Comparison of ENCODE assay signal across 8 mouse cellular contexts in the genomic region with DNA sequence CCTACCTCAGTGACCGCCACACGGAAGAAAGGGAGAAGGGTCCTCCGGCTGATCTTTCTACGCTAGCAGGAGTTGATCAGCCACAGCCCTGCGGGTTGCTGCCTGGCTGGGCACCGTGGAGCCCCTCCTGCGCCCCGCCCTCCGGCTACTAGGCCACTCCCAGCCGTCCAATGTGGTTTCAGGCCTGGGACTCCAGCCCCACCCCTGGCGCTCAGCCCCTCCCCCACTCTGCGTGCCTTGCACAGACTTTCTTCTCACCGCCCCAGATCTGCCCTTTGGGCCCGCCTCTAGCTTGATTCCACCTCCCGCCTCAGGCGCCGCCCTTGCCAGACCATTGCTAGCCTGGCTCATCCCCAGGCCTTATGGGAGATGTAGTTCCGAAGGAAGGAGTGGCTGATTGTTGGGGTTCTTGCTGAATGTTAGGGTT. TPM values are rescaled to one million over a fixed set of nuclear protein-coding genes. Genes with fewer than 3 reads are reported as not detected.
DNase-seq lines count a peak whose midpoint lies in the region; ATAC-seq and TF ChIP-seq lines count a peak whose summit lies in the region.

TSS of gene AI464131 (minus strand) at position 91 of the 427 bp plus-strand sequence.

- peak in 1 of 2 experiments; percentile 35; a peak in 1 of 4 replicates for TF ChIP-seq POLR2A in MEL (IDR thresholded peaks at IDR 0.05; ENCODE audit: control insufficient read depth in 1 of 2, insufficient read depth in 1 of 2, low read depth in 1 of 2, low read length in 2 of 2, poor library complexity in 1 of 2)
- TF ChIP-seq POLR2A in cerebellum, adult 2 months (IDR thresholded peaks at IDR 0.05; ENCODE audit: borderline replicate concordance, insufficient read depth, low read length): 0 out of 2 replicates have a peak, but pooled peaks have one; percentile 22
- peak; percentile 64; the same call in 1 of the 2 replicates for TF ChIP-seq POLR2A in lung, adult 2 months (IDR thresholded peaks at IDR 0.05; ENCODE audit: borderline replicate concordance, extremely low read depth, low read depth, low read length)
- no peak for TF ChIP-seq POLR2A in olfactory bulb, adult 2 months (IDR thresholded peaks at IDR 0.05; ENCODE audit: insufficient read depth, low read depth, low read length)

- TF ChIP-seq EP300 in MEL (IDR thresholded peaks at IDR 0.05; ENCODE audit: low read depth in 1 of 2, low read length in 2 of 2): no peak

- peak; percentile 98 for DNase-seq in MEL (ENCODE audit: low read depth, low spot score)
- DNase-seq in cerebellum, adult 2 months: peak; percentile 93 to 96
- peak; percentile 91 for DNase-seq in forebrain, postnatal 0 days
- DNase-seq in heart, postnatal 36 days: peak; percentile 93 to 96
- peak; percentile 92 to 96 for DNase-seq in layer of hippocampus, adult 2 months (ENCODE audit: low spot score in 2 of 2)
- DNase-seq in lung, adult 2 months: peak; percentile 96
- peak; percentile 63 for DNase-seq in thymus, adult 18-20 months

- H3K4me3 ChIP-seq in MEL (ENCODE audit: control insufficient read depth in 1 of 2, insufficient read depth in 1 of 2, low read depth in 2 of 2, low read length in 2 of 2): peak within 1 kb of the TSS; percentile 60 to 88
- peak within 1 kb of the TSS; percentile 58 for H3K4me3 ChIP-seq in cerebellum, adult 2 months (replicated peaks; ENCODE audit: insufficient read depth, low read depth, low read length)
- H3K4me3 ChIP-seq in forebrain, postnatal 0 days (ENCODE audit: low read depth, low read length): peak within 1 kb of the TSS; percentile 33
- peak within 1 kb of the TSS; percentile 55 for H3K4me3 ChIP-seq in layer of hippocampus, adult 2 months
- H3K4me3 ChIP-seq in lung, adult 2 months (replicated peaks; ENCODE audit: extremely low read depth, low read depth, low read length): peak within 1 kb of the TSS; percentile 62
- peak within 1 kb of the TSS; percentile 51 for H3K4me3 ChIP-seq in olfactory bulb, adult 2 months (ENCODE audit: insufficient read depth, low read depth, low read length)

- no peaks in the 10 kb centered on the region for H3K9me3 ChIP-seq in MEL (replicated peaks; ENCODE audit: insufficient read depth, low read length)
- H3K9me3 ChIP-seq in forebrain, postnatal 0 days (ENCODE audit: low read length): no peaks in the 10 kb centered on the region

- H3K9ac ChIP-seq in MEL (ENCODE audit: control insufficient read depth, low read depth, low read length, poor library complexity, severe bottlenecking): peak within 1 kb of the TSS; percentile 58
- peak within 1 kb of the TSS; percentile 35 for H3K9ac ChIP-seq in forebrain, postnatal 0 days

- intact Hi-C loops in heart, postnatal 36 days (cut with DNase I): no loop called here

- no peak within 1 kb of the TSS for H3K27ac ChIP-seq in MEL (ENCODE audit: control insufficient read depth, low read depth, low read length)
- no peak within 1 kb of the TSS for H3K27ac ChIP-seq in cerebellum, adult 2 months (ENCODE audit: insufficient read depth, low read length)
- no peak within 1 kb of the TSS for H3K27ac ChIP-seq in forebrain, postnatal 0 days (ENCODE audit: low read depth, low read length)
- H3K27ac ChIP-seq in layer of hippocampus, adult 2 months: peak within 1 kb of the TSS; percentile 83
- H3K27ac ChIP-seq in olfactory bulb, adult 2 months (ENCODE audit: insufficient read depth, low read depth, low read length): no peak within 1 kb of the TSS

- no peaks in the 10 kb centered on the region for H3K79me2 ChIP-seq in MEL (ENCODE audit: control insufficient read depth, insufficient read depth, low read length, poor library complexity)

- H3K27me3 ChIP-seq in MEL (ENCODE audit: control insufficient read depth in 1 of 2, insufficient read depth in 2 of 2, low read length in 2 of 2): no peaks in the 10 kb centered on the region
- no peaks in the 10 kb centered on the region for H3K27me3 ChIP-seq in cerebellum, adult 2 months (ENCODE audit: control insufficient read depth, insufficient read depth, low read length)
- peaks cover 26% of the 10 kb centered on the region for H3K27me3 ChIP-seq in forebrain, postnatal 0 days (ENCODE audit: insufficient read depth, low read length)

- peak within 1 kb of the TSS; percentile 56 for H3K4me2 ChIP-seq in forebrain, postnatal 0 days (ENCODE audit: low read depth)

- ATAC-seq in forebrain, postnatal 0 days: peak; percentile 80

- TF ChIP-seq CTCF in MEL (IDR thresholded peaks at IDR 0.05 in 2 of 3, conservative IDR thresholded peaks at IDR 0.05 in 1 of 3; ENCODE audit: control insufficient read depth in 1 of 3, insufficient read depth in 1 of 3, low read depth in 2 of 3, low read length in 3 of 3, poor library complexity in 1 of 3, severe bottlenecking in 1 of 3): no peak
- no peak for TF ChIP-seq CTCF in cerebellum, adult 2 months (IDR thresholded peaks at IDR 0.05; ENCODE audit: borderline replicate concordance, insufficient read depth, low read depth, low read length)
- TF ChIP-seq CTCF in forebrain, postnatal 0 days (IDR thresholded peaks at IDR 0.05; ENCODE audit: low read depth): peak; percentile 24; the same call in 1 of the 2 replicates
- TF ChIP-seq CTCF in layer of hippocampus, adult 2 months (conservative IDR thresholded peaks at IDR 0.05): peak; percentile 39
- no peak for TF ChIP-seq CTCF in lung, adult 2 months (IDR thresholded peaks at IDR 0.05; ENCODE audit: insufficient read depth, low read length)
- TF ChIP-seq CTCF in olfactory bulb, adult 2 months (IDR thresholded peaks at IDR 0.05; ENCODE audit: insufficient read depth, low read depth, low read length): no peak

- peaks cover 0 to 19% of the 10 kb centered on the region in 2 experiments; a peak in 2 of 4 replicates for H3K36me3 ChIP-seq in MEL (ENCODE audit: control insufficient read depth in 1 of 2, insufficient read depth in 2 of 2, low read length in 2 of 2)
- no peaks in the 10 kb centered on the region for H3K36me3 ChIP-seq in forebrain, postnatal 0 days (ENCODE audit: insufficient read depth)

- WGBS in cerebellum, adult 2 months: 5% methylated on average over 18 of the region's 18 CpGs
- WGBS in forebrain, postnatal 0 days: 2% methylated on average over 18 of the region's 18 CpGs
- under 1% methylated on average over 18 of the region's 18 CpGs for WGBS in lung, adult 2 months
- 1% methylated on average over 18 of the region's 18 CpGs for WGBS in olfactory bulb, adult 2 months

- H3K4me1 ChIP-seq in MEL (ENCODE audit: control insufficient read depth in 1 of 2, insufficient read depth in 2 of 2, low read length in 2 of 2): peaks cover 4 to 34% of the 10 kb centered on the region in 2 experiments; a peak in 3 of 4 replicates
- H3K4me1 ChIP-seq in cerebellum, adult 2 months (ENCODE audit: control insufficient read depth, insufficient read depth, low read length): peaks cover 3% of the 10 kb centered on the region; the same call in 1 of the 2 replicates
- H3K4me1 ChIP-seq in forebrain, postnatal 0 days (ENCODE audit: insufficient read depth): 0 out of 2 replicates have a peak, but pooled peaks cover 7% of the 10 kb centered on the region
- peaks cover 9% of the 10 kb centered on the region; the same call in 1 of the 2 replicates for H3K4me1 ChIP-seq in lung, adult 2 months (ENCODE audit: control insufficient read depth, insufficient read depth, low read length)
- peaks cover 31% of the 10 kb centered on the region for H3K4me1 ChIP-seq in olfactory bulb, adult 2 months (ENCODE audit: control insufficient read depth, insufficient read depth, low read length)

- TF ChIP-seq RAD21 in MEL (IDR thresholded peaks at IDR 0.05; ENCODE audit: low read depth, low read length): no peak

TF ChIP-seq in MEL, 35 proteins besides CTCF, POLR2A, EP300 and RAD21 (continues in another document):
- TF ChIP-seq GATA1 (IDR thresholded peaks at IDR 0.05; ENCODE audit: low read depth, low read length) (no peak), TAL1 (IDR thresholded peaks at IDR 0.05; ENCODE audit: low read length) (no peak), MXI1 (IDR thresholded peaks at IDR 0.05; ENCODE audit: low read depth, low read length) (no peak; the same call in 1 of the 2 replicates), ZNF384 (IDR thresholded peaks at IDR 0.05; ENCODE audit: low read depth, low read length) (no peak), MEF2A (IDR thresholded peaks at IDR 0.05; ENCODE audit: extremely low read depth, insufficient replicate concordance, low read depth, low read length, poor library complexity, severe bottlenecking) (no peak), ZMIZ1 (IDR thresholded peaks at IDR 0.05; ENCODE audit: low read depth, low read length) (no peak), HCFC1 (IDR thresholded peaks at IDR 0.05; ENCODE audit: low read depth, low read length) (peak; percentile 97), UBTF (IDR thresholded peaks at IDR 0.05; ENCODE audit: borderline replicate concordance, insufficient read depth, low read depth, low read length) (no peak), KAT2A (conservative IDR thresholded peaks at IDR 0.05; ENCODE audit: low read depth, low read length) (peak; percentile 68; the same call in 1 of the 2 replicates), MYC (IDR thresholded peaks at IDR 0.05; ENCODE audit: low read depth, low read length) (no peak; the same call in 1 of the 2 replicates), POLR2AphosphoS5 (IDR thresholded peaks at IDR 0.05; ENCODE audit: borderline replicate concordance, low read depth, low read length) (no peak), MYB (IDR thresholded peaks at IDR 0.05; ENCODE audit: low read depth, low read length) (no peak), ETS1 (IDR thresholded peaks at IDR 0.05; ENCODE audit: low read depth, low read length) (no peak), E2F4 (IDR thresholded peaks at IDR 0.05; ENCODE audit: borderline replicate concordance, low read depth, low read length) (no peak), TCF12 (IDR thresholded peaks at IDR 0.05; ENCODE audit: low read depth, low read length) (no peak), MAZ (IDR thresholded peaks at IDR 0.05; ENCODE audit: low read depth, low read length) (no peak), NRF1 (IDR thresholded peaks at IDR 0.05; ENCODE audit: insufficient read depth, low read depth, low read length, poor library complexity, severe bottlenecking) (peak; percentile 54; the same call in 1 of the 2 replicates), TBP (IDR thresholded peaks at IDR 0.05; ENCODE audit: low read depth, low read length) (no peak)

RNA-seq across cellular contexts. Expression of gene AI464131, which starts in this region (rescaled TPM):
- 1.2 and 1.5 TPM in 2 replicates for total RNA-seq in MEL (2012; rRNA removed)
- polyA plus RNA-seq in MEL (2012; ENCODE audit: insufficient read depth in 1 of 2, insufficient read length in 2 of 2, low read depth in 1 of 2, low replicate concordance in 2 of 2, missing spikeins in 1 of 2): 1 to 10 TPM in 1 of 2 experiments, not detected in 1; 2.2 TPM
- 18.6 and 19.9 TPM in 2 replicates for polyA plus RNA-seq in cerebellum, adult 2 months (2012; rRNA removed)
- total RNA-seq in forebrain, postnatal 0 days (2014; rRNA removed): 14.7 and 16.0 TPM in 2 replicates
- 4.7 and 8.2 TPM in 2 replicates for polyA plus RNA-seq in forebrain, postnatal 0 days (2015; fragmentation: Nextera tagmentation; extraction: Ambion mirVana)
- 10 to 100 TPM; 11.6 to 11.8 TPM for total RNA-seq in heart, postnatal 36 days (2021)
- total RNA-seq in layer of hippocampus, adult 2 months (2021): 10 to 100 TPM; 31.4 to 31.8 TPM
- 14.0 and 14.1 TPM in 2 replicates for polyA plus RNA-seq in lung, adult 2 months (2012; rRNA removed)
- polyA plus RNA-seq in olfactory bulb, adult 2 months (2012; ENCODE audit: insufficient read depth, insufficient read length, low replicate concordance, missing spikeins): not detected in 2 replicates

Comparison
In these comparisons a context has a peak if more than half of its experiments do, and no peak if none do; other contexts are left out.
1. CTCF ChIP-seq: peak in forebrain, postnatal 0 days (single experiment) and layer of hippocampus, adult 2 months (single experiment); none in MEL (0 of 3), cerebellum, adult 2 months (single experiment), lung, adult 2 months (single experiment) and olfactory bulb, adult 2 months (single experiment).
2. Peak in every context shown above with its lines, with median percentiles within 50 percentile points of each other: DNase-seq and H3K4me3 ChIP-seq.